Mouse (Mus musculus) liver, embryonic 13.5 days (tissue): ENCODE measurements around the gene Calml3. TPM values are rescaled to one million over a fixed set of nuclear protein-coding genes. Genes with fewer than 3 reads are reported as not detected.

Source experiments
- ATAC-seq: fragments of 200-750 bp; cut with Nextera tagmentation; 2 replicates; pipeline ENCODE4 v1.8.0; 2017; ENCODE audit warnings: low read depth, mild to moderate bottlenecking, moderate number of reproducible peaks, moderate library complexity
- DNase-seq: peaks from one replicate; pipeline ENCODE4 v3.0.0; 2022
- H3K27ac ChIP-seq: fragments of 300-500 bp; sonication (generic); 2 replicates; pipeline ENCODE4 v1.5.1; 2015; ENCODE audit warnings: moderate library complexity, mild to moderate bottlenecking, inconsistent platforms
- H3K27me3 ChIP-seq: fragments of 300-500 bp; sonication (generic); 2 replicates; pipeline ENCODE4 v1.6.1; 2015; ENCODE audit warnings: mild to moderate bottlenecking, inconsistent platforms
- H3K36me3 ChIP-seq: fragments of 300-500 bp; sonication (generic); 2 replicates; pipeline ENCODE4 v1.6.1; 2015; ENCODE audit warnings: mild to moderate bottlenecking, inconsistent platforms
- H3K4me1 ChIP-seq: fragments of 300-500 bp; sonication (generic); replicated peaks from 2 replicates; pipeline ENCODE4 v1.6.1; 2015; ENCODE audit warnings: inconsistent platforms
- H3K4me2 ChIP-seq: fragments of 300-500 bp; sonication (generic); 2 replicates; pipeline ENCODE4 v1.6.1; 2015; ENCODE audit warnings: inconsistent platforms, mild to moderate bottlenecking, moderate library complexity
- H3K4me3 ChIP-seq: fragments of 300-500 bp; sonication (generic); replicated peaks from 2 replicates; pipeline ENCODE4 v1.5.1; 2015; ENCODE audit warnings: mild to moderate bottlenecking, inconsistent platforms
- H3K9ac ChIP-seq: fragments of 300-500 bp; sonication (generic); 2 replicates; pipeline ENCODE4 v1.6.1; 2015; ENCODE audit warnings: mild to moderate bottlenecking, inconsistent platforms
- H3K9me3 ChIP-seq: fragments of 300-500 bp; sonication (generic); replicated peaks from 2 replicates; pipeline ENCODE4 v1.6.1; 2016; ENCODE audit warnings: inconsistent platforms
- WGBS: fragments of 180-500 bp; shearing (Covaris S2); methylation state at CpG from one replicate; pipeline ENCODE4 v1.1.7; 2015; ENCODE audit not compliant: insufficient replicate concordance; 5-methylcytosine and 5-hydroxymethylcytosine counted together
- polyA plus RNA-seq: library from polyadenylated mRNA; unstranded; fragments of >200 nt; fragmentation: Nextera tagmentation; extraction: Ambion mirVana; gene quantifications from 2 replicates; pipeline ENCODE4 v1.2.1, GENCODE M21; 2015

Gene Calml3
- polyA plus RNA-seq, 1 experiment from 2014 or later: not detected

- H3K9ac ChIP-seq: no peak overlapping the region
- 11% methylated on average over 3 of the region's 3 CpGs for WGBS
- H3K36me3 ChIP-seq: no peaks in the 10 kb centered on the region
- no peak overlapping the region for H3K27ac ChIP-seq
- DNase-seq (no peak), ATAC-seq (no peak)
- H3K4me2 ChIP-seq: no peak overlapping the region
- H3K4me3 ChIP-seq: no peak overlapping the region
- H3K9me3 ChIP-seq: no peaks in the 10 kb centered on the region
- no peaks in the 10 kb centered on the region for H3K27me3 ChIP-seq
- peaks cover 3% of the 10 kb centered on the region; the same call in 1 of the 2 replicates for H3K4me1 ChIP-seq
These were observed 35.5 kb downstream of the Calml3 start for GRCm38 (mm10) chr13:3768621-3769020.

GRCm38 (mm10) chr13:3767086-3767485 is 37.0 kb downstream of the Calml3 start:
- Histone ChIP-seq H3K4me2 (no peak overlapping the region), H3K36me3 (no peaks in the 10 kb centered on the region), H3K27me3 (no peaks in the 10 kb centered on the region), H3K9ac (no peak overlapping the region), H3K9me3 (no peaks in the 10 kb centered on the region), H3K27ac (no peak overlapping the region), H3K4me3 (no peak overlapping the region), H3K4me1 (peaks cover 3% of the 10 kb centered on the region; the same call in 1 of the 2 replicates)
- DNase-seq: no peak
- no peak for ATAC-seq

- WGBS: 77% methylated on average over 4 of the region's 4 CpGs
These were observed 38.3 kb downstream of the Calml3 start for GRCm38 (mm10) chr13:3765781-3766180.

GRCm38 (mm10) chr13:3761131-3761530 is 43.0 kb downstream of the Calml3 start:
- no peak overlapping the region for H3K4me2 ChIP-seq
- no peak overlapping the region for H3K4me3 ChIP-seq
- DNase-seq (no peak), ATAC-seq (no peak)
- H3K9ac ChIP-seq: no peak overlapping the region
- H3K4me1 ChIP-seq: no peaks in the 10 kb centered on the region
- H3K27me3 ChIP-seq: no peaks in the 10 kb centered on the region
- H3K27ac ChIP-seq: no peak overlapping the region
- no peaks in the 10 kb centered on the region for H3K36me3 ChIP-seq
- WGBS: 54% methylated on average over 4 of the region's 4 CpGs
- H3K9me3 ChIP-seq: no peaks in the 10 kb centered on the region

More at GRCm38 (mm10) chr13:3765781-3766180, 38.3 kb downstream of the Calml3 start:
- H3K4me3 ChIP-seq: no peak overlapping the region
- ATAC-seq (no peak), DNase-seq (no peak)
- H3K9ac ChIP-seq: no peak overlapping the region
- H3K4me2 ChIP-seq: no peak overlapping the region
- H3K4me1 ChIP-seq: peaks cover 3% of the 10 kb centered on the region; the same call in 1 of the 2 replicates
- H3K9me3 ChIP-seq: no peaks in the 10 kb centered on the region
- no peaks in the 10 kb centered on the region for H3K27me3 ChIP-seq
- no peaks in the 10 kb centered on the region for H3K36me3 ChIP-seq
- no peak overlapping the region for H3K27ac ChIP-seq

GRCm38 (mm10) chr13:3758347-3758746 is 45.8 kb downstream of the Calml3 start:
- Histone ChIP-seq H3K27ac (no peak overlapping the region), H3K9me3 (no peaks in the 10 kb centered on the region), H3K27me3 (no peaks in the 10 kb centered on the region), H3K4me1 (no peaks in the 10 kb centered on the region), H3K9ac (no peak overlapping the region), H3K36me3 (no peaks in the 10 kb centered on the region), H3K4me3 (no peak overlapping the region), H3K4me2 (no peak overlapping the region)
- 75% methylated on average over 2 of the region's 2 CpGs for WGBS
- ATAC-seq (no peak), DNase-seq (no peak)

- DNase-seq (no peak), ATAC-seq (no peak)
- H3K9ac ChIP-seq: no peak overlapping the region
- no peaks in the 10 kb centered on the region for H3K27me3 ChIP-seq
- H3K36me3 ChIP-seq: no peaks in the 10 kb centered on the region
- no peaks in the 10 kb centered on the region for H3K9me3 ChIP-seq
- H3K27ac ChIP-seq: no peak overlapping the region
- H3K4me1 ChIP-seq: no peaks in the 10 kb centered on the region
- 62% methylated on average over 2 of the region's 2 CpGs for WGBS
- H3K4me3 ChIP-seq: no peak overlapping the region
- no peak overlapping the region for H3K4me2 ChIP-seq
These were observed 50.8 kb downstream of the Calml3 start for GRCm38 (mm10) chr13:3753291-3753690.

Other genes starting within 250 kb of the Calml3 start
- gene Fam208b, start 193.2 kb downstream of the Calml3 start, polyA plus RNA-seq: 3.3 and 4.3 TPM in 2 replicates
- gene Asb13, start 170.3 kb downstream of the Calml3 start, polyA plus RNA-seq: 2.1 and 2.8 TPM in 2 replicates
- gene Calm4, start 33.4 kb upstream of the Calml3 start, polyA plus RNA-seq: not detected in 2 replicates
- not detected in 2 replicates for gene Calm5, start 49.9 kb upstream of the Calml3 start, polyA plus RNA-seq
- 53.6 and 66.0 TPM in 2 replicates for gene Net1, start 113.9 kb upstream of the Calml3 start, polyA plus RNA-seq
- not detected in 2 replicates for gene Tubal3, start 114.0 kb upstream of the Calml3 start, polyA plus RNA-seq
- not detected in 2 replicates for gene Ucn3, start 141.0 kb upstream of the Calml3 start, polyA plus RNA-seq
- gene Akr1c14, start 244.7 kb upstream of the Calml3 start, polyA plus RNA-seq: 0.24 and 0.34 TPM in 2 replicates